Mouse (Mus musculus): Measurements from ENCODE around the gene Psmc4. TPM values are rescaled to one million over a fixed set of nuclear protein-coding genes. Genes with fewer than 3 reads are reported as not detected.

The Psmc4 gene
- 35.1 TPM for polyA plus RNA-seq (2015; fragmentation: Illumina TruSeq; extraction: RNeasy Lipid Tissue Mini Kit (QIAGEN cat#74804); ENCODE audit: insufficient read depth, low read depth, low replicate concordance)

DNA sequence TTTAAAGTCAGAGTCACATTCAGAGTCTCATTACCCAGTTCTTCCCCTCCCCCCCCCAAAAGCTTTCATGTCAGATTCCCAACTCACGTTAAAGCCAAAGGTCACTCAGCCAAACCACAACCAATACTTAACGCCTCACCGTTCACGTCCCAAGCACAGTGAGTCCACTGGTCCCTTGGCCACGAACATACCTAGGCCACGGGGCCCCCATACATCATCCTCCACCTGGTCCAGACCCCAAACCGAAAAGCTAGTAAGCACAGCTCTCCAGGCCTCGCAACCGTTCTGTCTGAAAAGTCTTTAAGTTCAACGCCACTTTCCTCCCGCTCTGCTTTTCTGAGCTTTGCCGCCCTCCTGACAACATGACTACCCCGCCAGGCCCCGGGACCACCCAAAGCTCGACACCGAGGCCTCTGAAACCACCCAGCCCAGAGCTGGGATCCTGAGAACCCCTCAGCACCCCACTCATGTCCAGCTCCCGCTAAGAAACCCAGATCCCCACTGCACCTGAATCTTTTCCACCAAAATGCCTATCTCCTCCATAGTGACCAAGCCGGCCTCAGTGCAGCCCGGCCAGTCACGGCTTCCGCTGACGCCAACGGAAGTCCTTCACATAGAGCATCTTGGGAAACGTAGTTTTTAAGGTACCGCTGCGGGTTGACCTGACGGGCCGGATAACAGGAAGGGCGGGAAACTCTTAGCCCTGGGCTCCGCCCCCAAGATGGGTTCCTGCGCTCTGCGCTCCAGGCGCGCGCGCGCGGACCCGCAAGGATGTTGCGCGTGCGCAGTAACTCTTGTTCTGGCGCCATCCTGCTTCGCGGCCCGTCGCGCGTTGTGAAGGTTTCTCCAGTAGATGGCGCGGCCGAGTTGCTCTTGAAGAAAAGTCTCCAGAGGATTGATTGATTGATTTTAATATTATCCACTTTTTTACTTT, at the start of gene Psmc4:
Psmc4 (minus strand) TSS at position 626 of the 934 bp plus-strand sequence.

DNA sequence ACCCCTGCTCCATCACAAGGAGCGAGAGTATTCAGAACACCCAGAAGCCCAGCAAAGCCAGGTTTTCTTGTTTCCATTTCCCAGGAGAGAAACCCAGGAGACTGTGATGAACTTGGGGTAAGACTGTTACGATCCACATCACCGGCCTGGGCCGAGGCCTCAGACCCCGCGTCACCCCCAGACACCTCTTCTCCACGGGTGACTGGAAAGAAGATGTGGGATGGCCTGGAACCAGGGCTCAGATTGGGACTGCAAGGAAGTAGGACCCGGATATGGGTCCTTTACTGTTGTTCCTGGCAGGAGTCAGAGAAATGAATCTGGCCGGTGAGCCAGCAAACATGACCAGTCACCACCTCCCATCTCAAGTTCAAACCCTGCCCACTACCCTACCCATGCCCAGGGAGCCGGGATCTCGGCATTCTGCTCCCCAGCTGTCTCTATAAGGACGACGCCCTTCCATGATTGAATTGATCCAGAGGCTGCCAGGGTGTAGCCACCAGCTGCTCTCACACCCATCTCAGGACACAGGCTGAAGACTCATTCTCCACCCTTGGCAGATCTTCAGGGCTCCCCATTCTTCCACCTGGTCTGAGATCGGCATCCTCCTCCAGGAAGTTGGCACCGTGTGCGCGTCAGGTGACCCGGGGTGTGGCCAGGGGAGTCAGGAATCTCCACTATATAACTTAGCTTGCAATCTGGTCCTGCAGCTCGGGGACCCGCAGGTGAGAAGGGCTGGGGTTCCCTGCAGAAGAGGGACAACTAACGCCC, 20.8 kb upstream of the Psmc4 start, which contains the start of gene Fcgbp:
Fcgbp (plus strand) TSS at position 706 of the 768 bp plus-strand sequence.

DNA sequence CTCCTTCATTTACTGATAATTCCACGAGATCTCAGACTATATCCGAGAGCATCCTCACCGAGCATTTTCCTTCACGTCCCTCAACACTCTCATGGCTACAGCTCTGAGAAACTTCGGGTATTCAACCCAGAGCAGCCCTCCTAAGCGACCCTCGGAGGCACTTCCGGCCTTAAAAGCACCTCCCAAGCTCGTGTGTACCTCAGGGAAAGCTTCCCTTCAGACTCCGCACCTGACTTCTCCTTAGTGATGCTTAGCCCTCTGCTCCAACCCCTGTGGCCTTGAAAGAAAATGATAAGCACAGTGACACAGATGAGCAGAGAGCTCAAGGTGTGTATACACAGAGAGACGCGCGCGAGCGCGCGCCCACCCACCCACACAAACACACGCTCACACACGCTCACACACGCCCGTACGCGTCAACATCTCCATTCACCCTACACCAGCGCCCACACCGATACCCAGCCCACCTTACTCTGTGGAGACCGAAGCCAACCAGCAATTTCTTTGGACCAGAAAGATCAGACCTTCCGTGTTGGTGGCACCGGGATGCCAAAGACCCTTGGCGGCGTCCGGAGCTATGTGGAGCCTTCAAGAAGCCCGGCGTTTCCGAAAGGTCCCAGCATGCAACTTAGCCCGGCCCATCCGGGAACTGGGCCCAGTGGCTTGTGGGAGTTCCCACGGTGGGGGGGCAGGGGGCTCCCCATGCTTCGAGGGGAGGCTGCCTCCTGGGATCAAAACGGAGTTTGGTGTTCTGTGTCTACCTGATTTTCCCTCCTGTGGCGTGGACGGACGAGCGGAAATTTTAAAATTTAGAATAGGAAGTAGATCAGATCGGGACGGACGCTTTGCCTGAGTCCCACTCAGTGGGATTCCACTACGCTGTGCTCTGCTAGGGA, 36.1 kb downstream of the Psmc4 start, which contains the start of gene Zfp850:
Zfp850 (minus strand) TSS at position 567 of the 896 bp plus-strand sequence.

Other genes with a start within 250 kb of the Psmc4 start
- gene Zfp626, start 242.9 kb downstream of the Psmc4 start, polyA plus RNA-seq (2015; fragmentation: Illumina TruSeq; extraction: RNeasy Lipid Tissue Mini Kit (QIAGEN cat#74804); ENCODE audit: insufficient read depth, low read depth, low replicate concordance), result 1.2 TPM
- 1.5 TPM for gene Zfp59, start 211.5 kb downstream of the Psmc4 start, polyA plus RNA-seq (2015; fragmentation: Illumina TruSeq; extraction: RNeasy Lipid Tissue Mini Kit (QIAGEN cat#74804); ENCODE audit: insufficient read depth, low read depth, low replicate concordance)
- gene Zfp607a, start 192.6 kb downstream of the Psmc4 start, polyA plus RNA-seq (2015; fragmentation: Illumina TruSeq; extraction: RNeasy Lipid Tissue Mini Kit (QIAGEN cat#74804); ENCODE audit: insufficient read depth, low read depth, low replicate concordance), result 1.6 TPM
- 2.9 TPM for gene Zfp974, start 120.6 kb downstream of the Psmc4 start, polyA plus RNA-seq (2015; fragmentation: Illumina TruSeq; extraction: RNeasy Lipid Tissue Mini Kit (QIAGEN cat#74804); ENCODE audit: insufficient read depth, low read depth, low replicate concordance)
- 3.1 TPM for gene Zfp780b, start 70.9 kb downstream of the Psmc4 start, polyA plus RNA-seq (2015; fragmentation: Illumina TruSeq; extraction: RNeasy Lipid Tissue Mini Kit (QIAGEN cat#74804); ENCODE audit: insufficient read depth, low read depth, low replicate concordance)
- 0.35 TPM for gene Zfp850, start 36.0 kb downstream of the Psmc4 start, polyA plus RNA-seq (2015; fragmentation: Illumina TruSeq; extraction: RNeasy Lipid Tissue Mini Kit (QIAGEN cat#74804); ENCODE audit: insufficient read depth, low read depth, low replicate concordance)
- 0.37 TPM for gene Fcgbp, start 21.1 kb upstream of the Psmc4 start, polyA plus RNA-seq (2015; fragmentation: Illumina TruSeq; extraction: RNeasy Lipid Tissue Mini Kit (QIAGEN cat#74804); ENCODE audit: insufficient read depth, low read depth, low replicate concordance)
- gene 9530053A07Rik, start 79.4 kb upstream of the Psmc4 start, polyA plus RNA-seq (2015; fragmentation: Illumina TruSeq; extraction: RNeasy Lipid Tissue Mini Kit (QIAGEN cat#74804); ENCODE audit: insufficient read depth, low read depth, low replicate concordance), result not detected
- gene Fbl, start 119.6 kb upstream of the Psmc4 start, polyA plus RNA-seq (2015; fragmentation: Illumina TruSeq; extraction: RNeasy Lipid Tissue Mini Kit (QIAGEN cat#74804); ENCODE audit: insufficient read depth, low read depth, low replicate concordance), result 22.7 TPM
- gene Dyrk1b, start 129.4 kb upstream of the Psmc4 start, polyA plus RNA-seq (2015; fragmentation: Illumina TruSeq; extraction: RNeasy Lipid Tissue Mini Kit (QIAGEN cat#74804); ENCODE audit: insufficient read depth, low read depth, low replicate concordance), result 4.9 TPM
- gene Eid2, start 217.8 kb upstream of the Psmc4 start, polyA plus RNA-seq (2015; fragmentation: Illumina TruSeq; extraction: RNeasy Lipid Tissue Mini Kit (QIAGEN cat#74804); ENCODE audit: insufficient read depth, low read depth, low replicate concordance), result 2.6 TPM
- 0.94 TPM for gene Eid2b, start 227.6 kb upstream of the Psmc4 start, polyA plus RNA-seq (2015; fragmentation: Illumina TruSeq; extraction: RNeasy Lipid Tissue Mini Kit (QIAGEN cat#74804); ENCODE audit: insufficient read depth, low read depth, low replicate concordance)
- not detected for gene Selenov, start 241.1 kb upstream of the Psmc4 start, polyA plus RNA-seq (2015; fragmentation: Illumina TruSeq; extraction: RNeasy Lipid Tissue Mini Kit (QIAGEN cat#74804); ENCODE audit: insufficient read depth, low read depth, low replicate concordance)

All from pancreas, adult 10 weeks (tissue).